Mouse (Mus musculus) ZHBTc4 (cell line): ENCODE measurements around the gene Cask.

ENCODE experiments used
- DNase-seq: peaks from one replicate; pipeline ENCODE4 v3.0.0-alpha.2; 2011; ENCODE audit warnings: low read depth, low spot score

Gene Cask

DNA sequence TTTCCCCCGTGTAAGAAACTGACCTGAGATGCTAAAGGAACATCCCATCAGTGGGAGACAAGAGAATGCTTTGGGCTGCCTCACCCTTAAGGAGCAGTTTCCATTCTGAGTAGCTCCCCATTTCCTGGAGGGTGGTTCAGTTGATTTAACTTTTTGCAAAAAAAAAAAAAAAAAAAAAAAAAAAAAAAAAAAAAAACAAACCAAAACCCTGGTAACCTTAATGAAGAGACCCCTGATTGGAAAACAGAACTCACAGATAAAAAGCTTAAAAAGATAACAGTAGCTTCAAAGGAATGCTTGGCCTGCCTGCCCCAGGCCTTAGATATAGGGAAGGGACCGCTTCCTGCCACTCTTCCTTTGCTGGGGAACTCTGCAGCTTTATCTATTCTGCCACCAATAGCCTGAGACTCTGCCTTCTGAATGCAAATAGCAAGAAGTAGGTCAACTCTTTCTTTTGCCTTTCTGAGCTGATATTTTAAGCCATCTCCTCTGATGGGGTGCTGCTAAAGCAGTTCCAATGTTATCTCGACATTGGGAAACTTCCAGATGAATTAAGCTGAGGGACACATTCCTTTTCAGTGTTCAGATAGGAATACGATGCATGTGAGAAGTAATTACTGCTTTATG is 332.3 kb downstream of the Cask start:
- DNase-seq = no peak

DNA sequence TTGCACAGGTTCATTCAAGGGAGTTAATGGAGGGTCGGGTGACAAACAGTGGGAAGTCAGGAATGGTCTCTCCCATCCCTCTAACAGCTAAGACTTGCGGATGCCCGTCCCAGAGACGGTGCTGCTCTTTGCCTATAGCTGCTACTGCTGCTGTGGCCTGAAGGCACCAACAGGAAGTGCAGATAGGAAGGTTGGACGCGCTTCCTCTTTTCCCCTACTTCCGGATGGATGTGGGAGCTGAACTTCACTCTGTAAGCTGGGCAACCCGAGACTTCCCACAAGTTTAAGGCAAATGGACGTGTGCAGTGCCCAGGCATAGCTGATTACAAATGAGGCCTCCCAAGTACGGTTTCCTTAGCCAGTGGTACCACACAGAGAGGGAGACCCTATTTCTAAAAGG is 333.1 kb downstream of the Cask start:
- DNase-seq = no peak

DNA sequence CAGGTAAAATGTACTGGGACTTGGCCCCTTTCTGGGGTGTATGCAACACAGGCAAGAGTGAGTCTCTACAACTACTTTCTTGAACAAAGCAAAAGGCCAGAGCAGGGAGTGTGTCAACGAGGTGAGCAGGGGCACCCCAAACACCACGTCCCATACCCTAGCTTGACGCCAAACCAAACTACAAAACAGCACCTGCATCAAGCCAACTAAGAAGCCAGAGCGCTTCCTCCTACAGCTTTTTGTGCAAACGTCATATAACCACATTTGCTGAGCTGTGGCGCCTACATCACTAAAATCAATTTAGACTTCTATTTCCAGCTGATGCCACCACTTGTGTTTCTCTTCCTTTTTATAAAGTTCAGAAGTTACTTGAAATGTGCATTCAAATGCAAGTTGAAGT is 334.7 kb downstream of the Cask start:
- DNase-seq = no peak

DNA sequence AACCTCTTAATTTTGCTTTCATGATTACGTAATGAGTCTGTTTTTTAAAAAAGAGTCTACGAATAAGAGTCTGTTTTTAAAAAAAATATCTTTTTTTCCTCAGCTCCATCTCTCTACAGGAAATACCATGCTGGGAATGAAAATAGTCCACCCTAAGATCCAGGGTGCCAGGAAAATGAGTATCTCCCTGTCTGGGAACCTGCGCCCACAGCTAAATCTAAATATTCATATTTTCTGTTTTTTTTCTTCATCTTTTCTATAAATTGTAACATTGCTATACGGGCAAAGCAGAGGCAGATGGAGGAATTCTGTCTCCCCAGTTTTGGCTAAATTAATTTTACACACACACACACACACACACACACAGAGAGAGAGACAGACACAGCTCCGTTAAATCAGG is 337.3 kb downstream of the Cask start:
- DNase-seq = no peak

GRCm38 (mm10) chrX:13513127-13513526 is 338.0 kb downstream of the Cask start:
- no peak for DNase-seq

DNA sequence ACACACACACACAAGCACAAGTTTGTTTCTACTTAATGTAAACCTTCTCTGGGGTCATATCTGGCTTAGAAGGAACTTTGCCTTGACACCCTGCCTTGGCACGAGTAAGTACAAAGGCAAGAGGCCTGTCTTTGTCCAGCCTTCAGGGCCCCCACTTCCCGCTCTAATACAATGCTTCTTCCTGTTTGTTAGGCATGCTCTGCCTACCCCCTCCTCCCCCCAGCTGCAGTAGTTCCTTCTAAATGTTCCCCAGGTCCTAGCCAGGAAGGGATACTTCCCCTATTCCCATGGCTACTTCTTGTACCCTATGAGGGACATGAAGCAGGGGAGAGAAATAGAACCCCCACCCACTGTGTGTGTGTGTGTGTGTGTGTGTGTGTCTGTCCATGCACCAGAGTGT is 344.8 kb downstream of the Cask start:
- no peak for DNase-seq

DNA sequence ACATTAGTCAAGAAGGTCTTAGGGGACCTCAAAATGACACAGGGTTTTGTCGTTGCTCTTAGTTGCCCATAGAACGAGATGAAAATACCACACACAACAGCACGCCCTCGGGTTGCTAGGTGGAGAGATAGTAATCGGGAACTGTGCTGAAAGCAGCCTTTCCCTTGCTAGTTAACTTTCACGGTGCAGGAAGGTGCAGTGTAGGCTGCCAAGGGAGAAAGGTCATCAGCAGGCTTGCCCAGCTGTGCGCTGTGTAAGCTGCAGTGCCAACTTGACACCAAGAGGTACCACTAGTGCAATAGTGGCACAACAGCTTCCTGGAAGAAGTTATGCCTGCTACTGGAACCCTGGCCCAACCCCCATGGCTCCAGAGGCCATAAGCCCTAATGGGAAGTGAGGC is 346.8 kb downstream of the Cask start:
- DNase-seq = no peak

- no peak for DNase-seq
Observed at GRCm38 (mm10) chrX:13502862-13503375, 348.2 kb downstream of the Cask start.

GRCm38 (mm10) chrX:13500284-13500683 is 350.9 kb downstream of the Cask start:
- no peak for DNase-seq

DNA sequence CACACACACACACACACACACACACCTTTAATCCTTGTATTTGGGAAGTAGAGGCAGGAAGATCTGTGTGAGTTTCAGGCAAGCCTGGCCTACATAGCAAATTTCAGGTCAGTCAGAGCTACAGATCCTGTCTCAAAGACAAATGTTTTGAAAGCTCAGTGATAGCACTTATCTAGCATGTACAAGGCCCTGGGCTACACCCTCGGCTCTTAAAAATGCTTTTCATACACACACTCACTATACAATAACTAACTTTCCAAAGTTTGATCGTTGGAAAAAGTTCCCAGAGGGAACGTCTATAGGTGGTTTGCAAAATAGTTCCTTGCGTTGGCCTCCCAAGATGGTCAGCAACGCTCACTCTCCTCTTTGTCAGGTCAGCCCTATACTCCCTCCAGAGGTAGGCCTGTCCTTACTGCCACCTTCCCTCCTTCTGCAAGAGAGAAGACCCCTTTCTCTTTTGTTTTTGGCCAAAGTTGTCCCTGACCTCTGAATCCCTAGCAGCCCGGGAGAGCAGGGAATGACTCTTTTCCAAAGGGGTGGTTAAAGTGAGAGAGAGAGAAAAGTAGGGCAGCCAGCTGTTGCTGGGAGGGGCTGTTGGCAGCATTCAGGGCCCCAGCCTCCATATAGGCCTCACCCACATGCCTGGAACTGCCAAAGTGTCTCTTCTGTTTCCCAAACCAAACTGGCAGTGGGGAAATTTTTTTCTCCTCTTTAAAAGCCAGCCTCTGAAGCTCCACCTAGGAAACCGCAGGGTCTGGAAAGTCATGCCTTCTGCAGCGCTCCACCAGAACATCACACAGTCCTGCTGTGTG is 356.1 kb downstream of the Cask start:
- DNase-seq = no peak

GRCm38 (mm10) chrX:13492922-13493321 is 358.2 kb downstream of the Cask start:
- DNase-seq = no peak

DNA sequence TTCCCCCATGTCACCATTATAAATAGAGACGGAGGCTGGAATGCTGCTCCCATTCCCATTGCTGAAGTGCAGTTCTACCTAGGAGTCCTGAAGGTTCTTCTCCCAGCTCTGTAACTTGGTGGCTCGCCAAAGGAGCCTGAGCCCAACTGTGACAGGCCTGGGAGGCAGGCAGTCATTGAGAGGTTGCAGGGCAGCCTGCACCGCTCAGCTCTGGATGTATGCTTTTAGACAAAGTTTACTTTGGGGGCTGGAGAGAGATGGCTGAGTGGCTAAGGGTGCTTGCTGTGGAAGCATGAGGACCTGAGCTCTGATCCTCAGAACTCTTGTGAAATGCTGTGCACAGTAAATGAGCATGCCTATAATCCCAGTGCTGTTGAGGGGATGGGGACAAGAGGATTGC is 360.2 kb downstream of the Cask start:
- no peak for DNase-seq

GRCm38 (mm10) chrX:13489761-13490160 is 361.4 kb downstream of the Cask start:
- no peak for DNase-seq

DNA sequence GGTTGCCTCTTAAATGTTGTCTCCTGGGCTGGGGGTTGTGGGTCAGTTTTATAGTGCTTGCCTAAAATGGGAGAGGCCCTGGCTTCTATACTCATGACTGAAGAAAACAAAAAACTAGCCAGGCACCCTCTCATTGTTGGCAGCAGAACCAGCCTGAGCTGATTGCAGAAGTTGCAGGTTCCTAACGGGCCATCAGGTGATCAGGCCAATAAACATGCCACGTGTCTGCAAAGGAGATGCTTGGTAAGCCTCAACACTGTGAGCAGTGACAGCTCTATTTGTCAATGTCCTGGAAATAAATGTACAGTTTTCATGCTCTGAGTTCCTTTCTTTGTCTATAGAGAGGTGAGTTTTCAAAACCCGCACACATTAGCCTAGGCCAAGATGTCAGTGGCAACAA is 362.2 kb downstream of the Cask start:
- DNase-seq = no peak

DNA sequence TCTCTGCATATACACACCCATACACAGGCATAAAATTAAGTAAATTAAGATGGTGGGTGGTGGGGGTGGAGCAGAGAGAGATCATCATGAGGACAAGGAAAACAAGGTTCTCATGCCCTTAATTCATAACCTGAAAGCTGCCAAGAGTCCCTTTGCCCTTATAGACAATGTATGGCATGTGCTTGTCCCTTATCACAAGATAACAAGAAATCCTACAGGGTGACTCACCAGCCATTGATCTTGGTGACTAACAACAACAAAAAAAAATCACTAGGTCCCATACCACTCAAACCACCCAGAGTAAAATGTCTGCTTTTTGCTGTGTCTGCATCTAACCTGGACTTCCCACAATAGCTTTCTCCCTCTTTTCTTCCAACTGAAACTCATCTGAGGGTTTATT is 366.7 kb downstream of the Cask start:
- no peak for DNase-seq

DNA sequence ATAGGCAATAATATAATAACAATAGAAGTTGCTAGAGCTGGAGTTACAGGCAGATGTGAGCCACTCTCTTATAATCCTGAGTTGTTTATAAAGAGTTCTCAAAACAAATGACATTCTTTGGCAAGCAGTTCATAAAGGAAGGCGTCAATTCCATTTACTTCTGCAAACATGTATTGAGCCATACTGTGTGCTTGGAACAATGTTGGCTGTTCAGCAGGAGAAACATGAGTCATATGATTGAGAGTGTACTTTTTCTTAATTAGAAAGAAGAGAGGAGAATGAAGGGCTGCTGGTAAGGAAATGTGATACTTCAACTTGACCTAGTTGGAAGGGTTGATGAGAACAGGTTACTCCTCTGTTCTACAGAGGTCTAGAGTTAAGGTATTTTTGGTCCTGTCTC is 368.6 kb downstream of the Cask start:
- DNase-seq = no peak

DNA sequence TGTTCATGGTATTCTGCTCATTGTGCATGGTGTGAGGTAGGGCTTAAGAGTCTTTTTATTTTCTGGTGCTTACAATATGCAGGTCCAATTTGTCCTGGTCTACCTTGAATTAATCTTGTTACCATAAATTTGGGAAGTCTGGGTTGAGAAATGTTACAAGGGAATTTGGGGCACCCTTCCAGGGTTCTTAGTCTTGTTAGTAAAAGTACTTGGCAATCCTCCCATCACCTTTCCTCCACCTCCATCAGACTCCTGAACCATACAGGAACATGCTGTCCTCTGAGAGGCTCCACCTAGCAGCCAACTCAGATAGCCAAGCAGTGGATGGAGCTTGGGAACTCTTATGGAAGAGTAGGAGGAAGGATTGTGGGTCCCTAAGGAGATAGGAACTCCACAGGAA is 371.6 kb downstream of the Cask start:
- DNase-seq = no peak

- no peak for DNase-seq
Observed at GRCm38 (mm10) chrX:13478298-13478697, 372.9 kb downstream of the Cask start.

GRCm38 (mm10) chrX:13477596-13477995 is 373.6 kb downstream of the Cask start:
- DNase-seq = no peak

DNA sequence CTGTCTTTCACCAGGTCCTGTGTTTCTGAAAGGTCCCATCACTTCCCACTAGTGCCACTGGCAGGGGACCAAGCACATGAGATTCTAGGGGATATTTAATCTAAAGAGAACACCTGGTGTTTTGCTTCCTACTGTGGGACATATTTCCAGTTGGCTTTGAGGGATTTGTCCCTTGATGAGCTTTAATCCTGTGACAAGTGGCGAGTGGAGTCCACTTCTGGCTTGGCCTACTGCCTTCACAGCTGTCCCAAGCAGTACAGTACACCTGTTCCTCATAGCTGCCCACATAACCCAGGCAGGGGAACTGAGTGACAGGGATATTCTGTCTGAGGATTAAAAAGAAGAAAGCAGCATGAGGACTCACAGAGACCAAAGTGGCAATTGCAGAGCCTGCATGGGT is 375.8 kb downstream of the Cask start:
- no peak for DNase-seq

DNA sequence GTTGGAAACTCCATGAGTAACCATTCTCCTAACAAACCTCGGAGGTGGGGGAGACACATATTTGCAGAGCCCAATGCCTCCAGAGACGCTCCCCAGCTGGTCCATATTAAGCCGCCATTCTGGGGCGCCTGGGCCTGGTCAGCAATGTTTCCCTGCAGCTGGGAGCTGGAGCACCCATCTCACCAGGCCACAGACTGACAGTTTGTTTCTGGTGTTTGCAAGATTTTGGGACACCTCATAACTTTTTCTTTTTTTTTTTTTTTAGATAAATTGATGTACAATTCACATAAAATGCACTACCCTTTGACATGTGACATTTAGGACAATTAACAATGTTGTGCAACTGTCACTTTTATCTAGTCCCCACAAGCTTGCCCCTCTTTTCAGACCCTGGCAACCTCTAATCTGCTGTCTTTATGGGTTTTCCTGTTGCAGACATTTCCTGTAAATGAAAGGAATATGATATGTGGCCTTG is 378.4 kb downstream of the Cask start:
- no peak for DNase-seq

GRCm38 (mm10) chrX:13471925-13472324 is 379.2 kb downstream of the Cask start:
- no peak for DNase-seq
